Mouse (Mus musculus): ENCODE measurements at regions not wholly inside any gene's neighbourhood (a gene's known extent, or its start where the extent isn't known, plus 50 kb on each side); places are given as distances from the start of the nearest gene placed in this dataset.

- TF ChIP-seq CTCF (IDR thresholded peaks at IDR 0.05; ENCODE audit: insufficient read depth, low read length) (no peak), POLR2A (IDR thresholded peaks at IDR 0.05; ENCODE audit: borderline replicate concordance, extremely low read depth, low read depth, low read length) (no peak)
Measured at GRCm38 (mm10) chr12:7420276-7420675, 557.2 kb upstream of the Apob start.
